Mouse (Mus musculus) heart, postnatal 25 days (tissue): ENCODE data around the gene Desi1. TPM values are rescaled to one million over a fixed set of nuclear protein-coding genes. Genes with fewer than 3 reads are reported as not detected.
"Not testable (repeated sequence)": the region's sequence is repeated elsewhere in the genome, so short reads cannot be mapped to it uniquely, and the experiment has no call there.

ENCODE experiments used
- DNase-seq: peaks from one replicate; pipeline ENCODE4 v3.0.0; 2022; ENCODE audit warnings: low spot score
- intact Hi-C: fragments of 180-260 bp; cut with DNase I; formaldehyde crosslinking; loops from one replicate; pipeline ENCODE4 v1.15.1; 2025
- total RNA-seq, 2 experiments: library from RNA; stranded (reverse); gene quantifications; 2 replicates each; pipeline ENCODE4 v1.2.3; 2021

Gene Desi1
- total RNA-seq, 2 experiments from 2014 or later: 24.4 to 25.9 TPM

DNA sequence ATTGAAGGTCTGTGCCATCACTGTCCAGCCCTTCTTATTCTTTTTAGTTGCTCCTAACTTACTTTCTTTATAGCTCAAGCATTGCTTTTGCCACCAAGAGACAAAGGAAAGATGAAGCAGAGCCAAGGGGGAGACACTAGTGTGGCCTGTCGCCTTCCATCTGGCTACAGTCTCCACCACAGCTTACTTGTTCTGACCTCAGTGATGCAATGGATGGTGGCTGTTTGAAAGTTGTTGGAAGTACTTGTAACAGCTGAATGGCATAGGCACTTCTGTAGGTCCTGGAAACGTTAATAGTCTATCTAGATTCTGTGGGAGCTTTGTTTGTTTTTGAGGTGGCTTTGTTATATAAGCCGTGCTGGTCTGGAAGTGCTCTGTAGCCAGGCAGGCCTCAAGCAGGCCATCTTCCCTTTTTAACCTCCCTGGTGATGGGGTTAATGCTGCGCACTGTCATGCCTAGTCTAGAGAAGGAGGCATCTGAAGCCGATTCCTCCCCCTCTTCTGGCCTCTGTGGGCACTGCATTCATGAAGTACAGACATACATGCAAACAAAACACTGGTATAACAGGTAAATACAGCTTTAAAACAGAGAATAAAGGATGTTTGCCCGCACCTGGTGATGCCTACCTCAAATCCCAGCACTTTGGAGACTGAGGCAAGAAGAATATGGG lies 9.6 kb downstream of the Desi1 start:
- DNase-seq: no peak
- intact Hi-C loops: no loop called here

DNA sequence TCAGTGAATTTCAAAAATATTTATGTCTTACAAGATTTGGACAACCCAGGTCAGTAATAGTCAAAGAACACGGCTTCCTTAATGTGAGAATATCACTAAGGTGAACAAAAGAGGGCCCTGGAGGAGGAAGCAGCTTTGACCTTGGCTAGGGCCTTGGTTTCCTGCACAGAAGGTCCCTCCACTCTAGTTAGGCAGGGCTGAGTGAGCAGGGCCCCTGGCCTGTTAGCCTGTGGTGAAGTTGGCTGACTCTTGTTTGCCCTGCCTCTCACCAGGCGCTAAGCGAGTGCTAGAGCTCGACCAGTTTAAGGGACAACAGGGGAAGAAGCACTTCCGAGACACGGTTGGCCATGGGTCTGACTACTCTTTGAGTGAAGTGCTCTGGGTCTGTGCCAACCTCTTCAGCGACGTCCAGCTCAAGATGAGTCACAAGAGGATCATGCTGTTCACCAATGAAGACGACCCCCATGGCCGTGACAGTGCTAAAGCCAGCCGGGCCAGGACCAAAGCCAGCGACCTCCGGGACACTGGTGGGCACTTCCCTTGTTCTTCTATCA lies 11.1 kb downstream of the Desi1 start:
- intact Hi-C loops: no loop called here
- no peak for DNase-seq

DNA sequence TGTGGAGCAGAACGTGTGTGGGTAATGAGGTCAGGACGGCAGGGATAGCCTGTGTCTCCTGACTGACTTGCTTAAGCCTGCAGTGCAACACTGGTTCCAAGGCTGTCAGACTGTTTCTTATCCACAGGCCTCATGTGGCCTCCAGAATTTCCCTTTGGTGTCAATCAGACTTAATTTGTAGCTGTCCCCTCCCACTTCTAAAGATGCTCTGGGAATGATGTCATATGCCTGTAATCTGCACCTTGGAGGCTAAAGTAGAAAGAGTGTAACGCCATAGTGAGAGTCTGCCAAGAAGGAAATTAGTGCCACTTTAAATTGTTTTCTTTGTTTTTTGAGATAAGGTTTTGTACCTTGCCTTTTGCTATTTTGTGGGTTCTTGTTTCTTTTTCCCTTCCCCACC lies 14.4 kb downstream of the Desi1 start:
- no peak for DNase-seq
- intact Hi-C loops: no loop called here

DNA sequence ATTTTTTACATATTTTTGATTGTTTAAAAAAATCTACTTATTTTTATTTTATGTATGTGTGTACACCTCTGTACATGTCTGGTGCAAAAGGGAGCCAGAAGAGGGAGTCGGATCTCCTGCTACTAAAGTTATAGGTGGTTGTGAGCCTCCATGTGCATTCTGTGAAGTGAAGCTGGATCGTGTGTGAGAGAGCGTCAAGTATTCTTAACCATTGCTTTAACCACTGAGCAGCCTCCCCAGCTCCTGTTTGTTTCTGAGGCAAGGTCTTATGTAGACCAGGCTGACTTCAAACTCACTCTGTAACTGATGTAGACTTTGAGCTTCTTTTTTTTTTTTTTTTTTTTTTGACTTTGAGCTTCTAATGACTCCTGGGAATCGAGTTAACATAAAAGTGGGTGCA lies 16.2 kb downstream of the Desi1 start:
- intact Hi-C loops: no loop called here
- no peak for DNase-seq

DNA sequence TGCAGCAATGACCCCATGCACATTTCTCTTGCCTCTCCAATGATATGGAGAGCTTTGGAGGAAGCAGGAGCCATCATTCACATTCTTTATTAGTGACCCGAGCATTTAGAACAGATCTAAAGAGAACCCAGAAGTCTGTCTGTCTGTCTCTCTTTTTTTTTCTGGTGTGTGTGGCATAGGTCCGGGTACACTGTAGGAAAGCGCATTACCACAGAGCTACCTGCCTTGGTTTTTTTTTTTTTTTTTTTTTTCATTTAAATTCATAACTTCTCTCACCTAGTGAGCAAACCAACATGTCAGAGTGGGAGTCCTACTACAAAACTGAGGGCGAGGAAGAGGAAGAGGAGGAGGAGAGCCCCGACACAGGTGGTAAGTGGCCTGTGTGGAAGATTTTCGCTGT lies 16.8 kb downstream of the Desi1 start:
- intact Hi-C loops: no loop called here
- DNase-seq: no peak

DNA sequence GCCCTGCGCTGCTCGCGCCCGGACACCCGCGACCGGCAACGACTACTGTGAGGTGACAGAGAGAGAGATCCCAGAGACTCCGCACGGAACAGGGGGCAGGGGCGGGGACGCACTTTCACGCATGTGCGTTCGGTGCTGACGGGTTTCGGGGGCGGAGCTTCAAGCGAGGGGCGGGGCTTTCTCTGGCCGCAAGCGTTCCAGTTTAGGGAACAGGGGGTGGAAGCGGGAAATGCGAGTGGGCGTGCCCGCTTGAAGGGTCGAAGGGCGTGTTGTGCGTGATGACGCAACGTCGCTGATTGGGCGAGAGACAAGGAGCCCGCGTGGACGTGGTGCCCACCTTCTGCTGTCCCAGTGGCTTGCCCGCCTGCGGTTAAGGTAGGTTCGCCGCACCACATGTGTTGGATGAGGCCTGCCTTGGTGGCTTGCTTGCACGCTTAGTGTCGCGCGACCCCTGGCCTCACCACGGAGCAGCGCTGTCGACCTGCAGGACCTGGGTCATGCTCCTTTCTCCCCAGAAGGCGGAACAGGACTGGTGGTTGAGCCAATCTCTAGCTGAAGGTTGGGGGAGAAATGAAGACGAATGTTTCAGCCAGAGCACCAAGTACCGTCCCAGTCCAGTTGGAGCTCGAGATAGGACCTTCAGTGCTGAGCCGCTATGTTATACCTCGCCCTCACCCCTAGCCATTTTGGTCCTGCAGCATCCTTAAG lies 17.4 kb downstream of the Desi1 start:
- intact Hi-C loops: no loop called here
- peak; percentile 98 for DNase-seq

DNA sequence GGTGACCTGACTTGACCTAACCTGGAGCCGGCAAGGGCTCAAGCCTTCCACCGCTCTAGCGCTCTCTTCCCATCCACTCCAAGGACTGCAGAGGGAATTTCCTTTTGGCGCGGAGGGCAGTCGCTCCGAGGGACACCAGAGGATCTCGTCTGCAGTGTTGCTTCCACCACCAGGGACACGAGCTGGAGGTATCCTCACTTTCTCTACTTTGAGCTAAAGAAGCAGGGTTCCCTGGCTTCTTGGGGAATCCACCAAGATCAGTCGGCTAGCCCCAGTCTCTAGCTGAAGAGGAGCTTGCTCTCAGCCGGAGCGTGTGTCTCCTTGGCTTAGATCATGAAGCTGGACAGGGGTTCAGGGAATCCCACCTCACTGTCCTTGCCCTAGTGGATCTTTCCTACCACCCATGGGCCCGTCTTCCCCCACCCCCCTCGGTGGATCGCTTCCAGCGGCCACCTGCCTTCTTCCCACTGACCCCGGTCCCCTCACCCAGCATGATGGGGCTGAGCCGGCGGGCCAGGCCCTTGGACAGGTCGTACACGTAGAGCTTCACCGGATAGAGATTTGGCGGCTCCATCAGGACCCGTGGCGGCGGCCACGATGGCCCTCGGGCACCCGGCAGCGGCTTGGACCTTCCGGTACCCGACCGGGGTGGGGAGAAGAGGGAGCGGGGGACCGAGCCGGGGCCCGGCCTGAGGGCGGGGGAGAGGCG lies 18.1 kb downstream of the Desi1 start:
- intact Hi-C loops: loop anchor here (2.0 kb wide), 1 partner anchor 25 kb away; no protein-coding TSS in a partner anchor
- no peak for DNase-seq

DNA sequence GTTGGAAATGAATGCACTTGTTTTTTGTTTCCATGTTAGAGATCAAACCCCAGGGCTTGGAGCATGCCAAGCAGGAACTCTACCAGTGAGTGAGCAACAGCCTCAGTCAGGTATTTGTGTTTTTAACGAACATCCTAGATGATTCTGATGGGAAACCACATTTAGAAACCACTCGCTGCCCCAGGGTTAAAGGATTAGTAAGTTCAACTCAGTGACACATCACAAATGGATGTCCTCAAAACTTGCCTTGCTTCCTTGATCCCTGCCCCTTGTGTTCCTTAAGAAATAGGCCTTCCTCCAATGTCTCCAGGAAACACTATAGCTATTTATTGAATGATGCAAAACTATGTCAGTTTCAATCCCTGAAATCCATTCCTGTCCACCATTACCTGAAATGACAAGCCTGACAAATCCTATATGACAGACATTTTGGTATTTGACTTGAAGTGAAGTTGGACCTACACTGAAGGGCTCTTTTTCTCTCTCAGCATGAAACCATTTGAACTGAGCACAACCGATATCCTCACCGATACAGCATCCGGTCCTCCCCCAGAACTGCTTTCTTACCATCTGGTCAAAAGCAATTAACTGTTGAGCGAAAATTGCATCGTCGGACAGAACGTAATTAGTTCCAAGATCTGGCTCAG lies 18.8 kb downstream of the Desi1 start:
- DNase-seq: no peak

DNA sequence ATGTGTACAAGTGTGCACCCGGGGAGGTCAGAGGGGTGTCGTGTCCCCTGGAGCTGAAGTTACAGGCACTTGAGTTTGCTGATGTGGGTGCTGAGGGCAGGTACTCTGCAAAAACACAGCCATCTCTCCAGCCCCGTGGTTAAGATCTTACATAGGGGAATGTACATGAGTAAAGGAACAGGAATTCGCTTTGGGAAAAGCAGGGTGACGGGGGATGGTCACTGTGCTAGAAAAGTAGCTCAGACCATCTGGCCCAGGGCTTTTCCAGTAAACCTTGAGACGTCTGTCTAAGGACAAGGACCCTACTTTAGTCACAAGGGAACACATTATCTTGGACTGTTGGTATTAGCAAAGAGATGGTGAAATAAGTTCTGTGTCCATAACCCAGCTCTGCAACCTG lies 21.7 kb downstream of the Desi1 start:
- intact Hi-C loops: no loop called here

More for the DNA sequence above, 18.8 kb downstream of the Desi1 start:
- intact Hi-C loops: loop anchor here (2.0 kb wide), 1 partner anchor 26 kb away; no protein-coding TSS in a partner anchor

DNA sequence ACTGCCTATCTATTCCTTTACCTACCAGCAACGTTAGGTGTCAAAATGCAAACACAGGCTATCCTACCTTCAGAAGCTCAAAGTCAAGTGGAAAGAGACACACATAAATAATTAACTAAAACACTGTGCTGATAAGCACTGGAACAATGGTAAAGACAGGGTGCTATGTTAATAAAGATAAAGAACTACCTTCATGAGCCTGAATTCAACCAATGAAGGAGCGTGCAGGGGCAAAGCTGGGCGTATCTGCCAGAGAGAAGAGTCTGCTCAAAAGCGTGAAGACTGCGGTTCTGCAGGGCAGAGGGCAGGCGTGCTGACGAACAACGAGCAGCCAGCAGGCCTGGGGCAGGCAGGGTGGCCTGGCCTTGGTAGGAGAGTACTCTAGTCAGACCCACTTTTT lies 29.4 kb downstream of the Desi1 start:
- no peak for DNase-seq
- intact Hi-C loops: no loop called here

More for the DNA sequence above, 21.7 kb downstream of the Desi1 start:
- no peak for DNase-seq

DNA sequence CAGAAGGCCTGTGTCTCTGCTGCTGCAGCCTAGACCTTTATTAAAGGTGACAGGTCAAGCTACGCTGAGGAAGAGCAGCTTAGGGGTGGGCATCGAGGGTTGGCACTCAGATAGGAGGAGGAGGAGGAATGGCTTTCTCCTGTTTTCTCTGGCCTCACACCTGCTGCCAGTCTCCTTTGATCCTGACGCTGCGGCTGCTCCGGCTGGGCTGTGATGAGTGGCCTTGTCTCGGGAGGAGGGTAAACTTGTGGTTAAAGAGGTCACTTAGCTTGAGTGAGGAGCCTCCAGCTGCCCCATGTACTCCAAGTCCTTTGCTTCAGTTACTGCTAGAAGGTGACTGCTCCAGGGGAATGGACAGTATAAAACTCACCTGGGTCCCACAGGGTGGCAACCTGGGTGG lies 39.7 kb downstream of the Desi1 start:
- DNase-seq: no peak
- intact Hi-C loops: no loop called here

DNA sequence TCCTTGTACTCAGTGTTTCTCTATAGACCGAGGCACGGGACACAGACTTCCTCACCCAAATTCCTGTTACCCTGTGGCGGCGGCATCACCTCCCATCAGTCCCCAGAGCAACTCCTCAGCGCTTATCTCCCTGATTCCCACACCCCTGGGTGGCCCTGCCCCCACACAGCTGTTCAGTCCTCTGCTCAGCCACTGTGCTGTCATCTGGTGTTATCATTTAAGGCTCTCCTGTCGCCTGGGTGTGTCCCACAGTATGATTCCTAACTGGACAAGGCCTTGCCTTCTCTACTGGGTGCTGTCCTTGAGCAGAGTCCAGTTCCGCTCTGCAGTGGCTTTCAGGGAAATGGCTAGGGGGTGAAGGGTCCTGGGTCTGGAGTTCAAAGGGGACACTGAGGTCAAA lies 43.1 kb downstream of the Desi1 start:
- DNase-seq: no peak
- intact Hi-C loops: no loop called here

DNA sequence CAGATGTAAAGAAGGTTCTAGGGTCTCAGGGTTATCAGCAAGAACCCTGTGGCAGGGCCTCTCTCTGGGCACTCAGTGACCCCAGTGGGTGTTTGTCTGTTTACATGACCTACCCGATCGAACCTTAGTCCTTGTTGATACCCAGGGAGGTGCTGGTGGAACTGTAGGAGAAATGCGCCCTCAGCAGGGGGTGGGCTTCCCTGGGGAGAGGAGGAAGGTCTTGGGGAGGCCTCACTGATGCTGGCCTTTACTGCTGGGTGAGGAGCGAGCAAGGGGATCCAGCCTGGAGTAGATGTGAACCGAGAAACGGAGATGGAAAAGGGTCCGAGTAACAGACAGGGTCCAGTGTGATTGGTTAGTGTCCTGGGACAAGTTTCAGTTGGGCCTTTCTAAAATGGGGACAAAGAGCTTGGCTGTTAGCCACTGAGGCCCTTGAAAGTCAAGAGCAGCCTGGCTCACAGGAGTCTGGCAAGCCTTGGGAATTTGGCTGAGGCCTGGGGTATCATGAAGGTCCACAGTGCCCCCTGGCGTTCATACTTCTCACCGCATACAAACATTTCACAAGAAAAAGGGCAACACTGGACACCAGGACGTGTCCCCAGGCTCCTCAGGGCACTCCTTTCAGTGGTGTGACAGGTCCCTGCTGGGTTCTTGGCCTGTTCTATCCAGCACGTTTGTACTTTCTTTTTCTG lies 44.1 kb downstream of the Desi1 start:
- intact Hi-C loops: loop anchor here (1.0 to 2.0 kb wide), 2 partner anchors 29 to 51 kb away; partner anchors contain the start of gene Pmm1

DNA sequence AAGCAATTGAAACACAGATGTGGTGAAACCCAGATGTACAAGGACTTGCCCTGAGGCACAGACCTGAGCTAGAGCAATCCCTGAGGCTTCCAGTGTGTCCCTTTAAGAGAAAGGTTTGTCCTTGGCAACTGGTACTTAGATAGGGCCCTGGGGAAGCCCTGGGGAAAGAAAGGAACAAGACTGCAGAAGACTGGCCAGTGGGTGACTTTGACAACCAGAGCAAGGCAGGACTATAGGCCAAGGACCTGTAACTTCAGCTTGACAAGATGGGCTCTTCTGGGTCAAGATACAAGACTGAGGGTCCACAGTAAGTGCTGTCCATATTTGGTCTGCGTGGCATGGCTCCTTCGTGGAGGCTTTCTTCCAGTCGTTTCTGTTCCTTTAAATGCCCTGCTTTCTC lies 46.0 kb downstream of the Desi1 start, which contains the start of gene Xrcc6:
Xrcc6 (plus strand) TSS at position 190 of the 400 bp plus-strand sequence.
- intact Hi-C loops: loop anchor here (2.0 kb wide), 1 partner anchor 49 kb away; no protein-coding TSS in a partner anchor
- DNase-seq: no peak

More for the DNA sequence above, 44.1 kb downstream of the Desi1 start:
- DNase-seq: peak; percentile 76

DNA sequence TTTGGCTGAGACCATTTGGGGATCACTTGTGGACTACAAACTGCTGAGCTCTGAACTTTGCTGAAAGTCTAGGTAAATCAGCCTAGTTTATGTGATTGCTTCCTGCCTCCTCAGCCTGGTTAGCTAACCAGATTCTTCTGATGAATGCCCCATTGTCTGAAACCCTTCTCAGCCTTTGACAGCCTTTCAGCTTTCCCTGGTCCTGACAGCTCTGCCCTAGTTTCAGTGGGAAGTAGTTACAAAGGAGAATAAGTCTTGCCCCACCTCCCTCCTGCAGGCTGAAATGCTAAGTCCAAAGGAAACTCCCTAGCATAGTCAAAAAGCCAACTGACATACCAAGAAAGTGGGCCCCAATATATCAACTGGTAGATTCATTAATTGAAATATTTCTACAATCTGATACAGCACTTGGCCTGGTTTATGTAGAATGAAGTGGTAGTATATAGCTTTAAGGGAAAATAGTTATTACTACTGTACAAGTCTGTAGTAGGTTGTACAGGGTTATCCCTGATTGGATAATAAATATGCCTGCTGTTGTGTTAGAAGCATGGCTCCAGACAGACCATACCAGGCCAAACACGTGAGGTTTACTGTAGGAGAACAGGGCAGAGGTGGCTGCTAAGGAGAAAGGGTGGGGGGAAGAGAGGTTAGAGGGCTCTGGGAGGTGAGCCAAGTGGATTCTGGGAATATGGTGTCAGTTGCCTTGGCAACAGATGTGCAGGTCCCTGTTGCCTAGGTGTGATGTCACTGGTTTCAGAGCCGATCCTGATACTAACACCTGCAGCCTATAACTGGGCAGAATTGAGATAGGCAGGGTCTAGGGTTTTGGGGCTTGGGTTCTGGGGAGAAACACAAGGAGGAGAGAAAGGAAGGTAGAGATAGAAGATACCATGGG lies 48.1 kb downstream of the Desi1 start:
- intact Hi-C loops: no loop called here

DNA sequence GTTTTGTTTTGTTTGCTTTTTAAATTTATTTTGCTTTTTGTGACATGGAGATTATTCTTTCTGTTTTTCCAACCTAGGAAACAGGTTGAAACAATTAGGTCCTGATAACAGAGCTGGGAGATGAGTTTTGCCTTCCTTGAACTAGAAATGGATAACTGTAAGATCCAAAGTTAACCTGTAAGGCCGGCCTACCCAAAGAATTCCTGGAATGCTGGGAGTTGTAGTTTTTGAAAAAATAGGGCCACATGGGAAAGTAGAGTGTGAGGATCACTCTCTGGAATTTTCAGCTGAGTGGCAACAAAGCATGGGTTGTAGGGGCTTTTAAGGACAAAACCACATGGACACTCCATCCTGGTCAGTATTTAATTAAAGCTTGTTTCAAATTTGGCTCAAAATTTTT lies 51.5 kb downstream of the Desi1 start:
- intact Hi-C loops: no loop called here
- DNase-seq: no peak

More for the DNA sequence above, 48.1 kb downstream of the Desi1 start:
- no peak for DNase-seq

DNA sequence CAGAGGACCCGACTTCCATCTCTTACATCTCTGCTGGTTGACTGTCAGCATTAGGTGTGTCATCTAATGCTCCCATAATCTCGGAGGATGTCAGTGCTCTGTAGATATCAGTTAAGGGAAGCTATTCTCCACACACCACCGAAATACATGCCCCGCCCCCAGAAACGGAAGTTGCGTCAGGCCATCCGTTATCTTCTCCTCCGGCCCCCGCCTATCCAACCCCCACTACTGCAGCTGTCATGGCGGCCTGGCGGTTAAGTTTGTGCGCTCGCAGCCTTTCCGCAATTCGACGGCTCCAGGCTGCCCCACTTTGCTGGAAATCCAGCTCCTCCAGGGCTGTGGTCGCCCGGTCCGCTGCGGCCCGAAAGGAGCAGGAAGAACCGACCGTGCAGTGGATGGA lies 53.3 kb downstream of the Desi1 start, which contains the start of gene 1700029P11Rik:
1700029P11Rik (plus strand) TSS at position 220 of the 400 bp plus-strand sequence.
- intact Hi-C loops: no loop called here

DNA sequence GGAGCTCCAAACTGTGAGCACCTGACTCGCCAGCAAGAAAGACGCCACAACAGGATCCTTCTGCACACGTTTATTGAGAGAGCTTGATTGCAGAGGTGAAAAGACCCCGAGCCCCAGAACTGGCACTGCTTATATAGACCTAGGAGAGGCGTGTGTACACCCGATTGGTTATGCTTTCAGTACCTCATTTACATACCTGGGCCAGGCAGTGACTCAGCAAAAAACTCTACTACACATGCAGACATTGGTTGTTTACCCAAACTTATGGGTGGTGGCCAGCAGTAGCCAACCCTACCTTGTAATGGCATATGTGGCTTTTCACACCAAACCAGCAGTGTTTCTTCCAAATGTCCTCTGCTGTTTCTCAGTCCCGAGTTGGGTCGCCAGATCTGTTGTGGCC lies 58.5 kb downstream of the Desi1 start:
- intact Hi-C loops, DNase-seq: not testable (repeated sequence)

More for the DNA sequence above, 53.3 kb downstream of the Desi1 start, which contains the start of gene 1700029P11Rik:
- DNase-seq: no peak
